Mouse (Mus musculus) myocyte (in vitro differentiated cells): ENCODE measurements around the gene Zdhhc7. TPM values are rescaled to one million over a fixed set of nuclear protein-coding genes. Genes with fewer than 3 reads are reported as not detected.

Experiments used
- H3K27me3 ChIP-seq: one replicate; pipeline ENCODE4 v1.6.1; 2011; ENCODE audit not compliant: control insufficient read depth, insufficient read depth, insufficient read length
- H3K36me3 ChIP-seq: one replicate; pipeline ENCODE4 v1.6.1; 2011; ENCODE audit not compliant: control insufficient read depth, insufficient read depth
- H3K4me2 ChIP-seq: one replicate; pipeline ENCODE4 v1.6.1; 2011; ENCODE audit warnings: low read depth, control low read depth
- H3K4me3 ChIP-seq: one replicate; pipeline ENCODE4 v1.5.1; 2011; ENCODE audit warnings: mild to moderate bottlenecking, control low read depth, moderate library complexity
- H3K79me2 ChIP-seq: one replicate; pipeline ENCODE4 v1.6.1; 2011; ENCODE audit not compliant: control insufficient read depth, insufficient read depth
- H3ac ChIP-seq: one replicate; pipeline ENCODE4 v1.6.1; 2011; ENCODE audit not compliant: control insufficient read depth, insufficient read length
- CEBPB ChIP-seq: IDR thresholded peaks from 2 replicates; pipeline ENCODE4 v1.6.1; 2011; ENCODE audit warnings: mild to moderate bottlenecking, moderate library complexity; ENCODE audit not compliant: poor library complexity, insufficient read depth, severe bottlenecking
- E2F4 ChIP-seq: IDR thresholded peaks from one replicate; pipeline ENCODE4 v1.6.1; 2011; ENCODE audit warnings: mild to moderate bottlenecking, control low read depth, moderate library complexity; ENCODE audit not compliant: insufficient read depth
- MAX ChIP-seq: IDR thresholded peaks from one replicate; pipeline ENCODE4 v1.6.1; 2011; ENCODE audit warnings: low read depth, mild to moderate bottlenecking, control low read depth
- MYOD1 ChIP-seq, 3 experiments: IDR thresholded peaks; one replicate each; pipeline ENCODE4 v1.6.1; 2011; ENCODE audit warnings: control low read depth in 2 of 3, low read depth in 2 of 3, mild to moderate bottlenecking in 2 of 3, moderate library complexity in 1 of 3; ENCODE audit not compliant: insufficient read length in 2 of 3, control insufficient read depth in 1 of 3
- MYOG ChIP-seq, 3 experiments: IDR thresholded peaks; one replicate each; pipeline ENCODE4 v1.6.1; 2011; ENCODE audit warnings: control low read depth in 2 of 3, low read depth in 2 of 3, mild to moderate bottlenecking in 2 of 3; ENCODE audit not compliant: insufficient read length in 2 of 3, control insufficient read depth in 1 of 3, insufficient read depth in 1 of 3
- POLR2A ChIP-seq: IDR thresholded peaks from one replicate; pipeline ENCODE4 v1.6.1; 2011; ENCODE audit warnings: low read depth, mild to moderate bottlenecking, control low read depth, moderate library complexity; ENCODE audit not compliant: insufficient read length
- POLR2AphosphoS2 ChIP-seq: IDR thresholded peaks from one replicate; pipeline ENCODE4 v1.6.1; 2011; ENCODE audit warnings: low read depth, control low read depth; ENCODE audit not compliant: insufficient read length
- REST ChIP-seq: IDR thresholded peaks from one replicate; pipeline ENCODE4 v1.6.1; 2011; ENCODE audit warnings: mild to moderate bottlenecking, control low read depth, moderate library complexity; ENCODE audit not compliant: insufficient read depth, insufficient read length
- SRF ChIP-seq: IDR thresholded peaks from one replicate; pipeline ENCODE4 v1.6.1; 2011; ENCODE audit warnings: low read depth; ENCODE audit not compliant: control insufficient read depth, insufficient read length
- TCF12 ChIP-seq: IDR thresholded peaks from one replicate; pipeline ENCODE4 v1.6.1; 2011; ENCODE audit warnings: mild to moderate bottlenecking, control low read depth; ENCODE audit not compliant: poor library complexity, insufficient read depth, severe bottlenecking
- TCF3 ChIP-seq: IDR thresholded peaks from one replicate; pipeline ENCODE4 v1.6.1; 2011; ENCODE audit warnings: low read depth, control low read depth; ENCODE audit not compliant: insufficient read length
- USF1 ChIP-seq: IDR thresholded peaks from one replicate; pipeline ENCODE4 v1.6.1; 2011; ENCODE audit warnings: low read depth, mild to moderate bottlenecking, control low read depth, moderate library complexity
- polyA plus RNA-seq: library from polyadenylated mRNA; unstranded; fragments of >200 nt; fragmentation: generic; extraction: Trizol; gene quantifications from one replicate; pipeline ENCODE4 v1.2.1, GENCODE M21; 2012; ENCODE audit warnings: missing spikeins

Zdhhc7 gene
- polyA plus RNA-seq, 1 experiment = 31.7 TPM

DNA sequence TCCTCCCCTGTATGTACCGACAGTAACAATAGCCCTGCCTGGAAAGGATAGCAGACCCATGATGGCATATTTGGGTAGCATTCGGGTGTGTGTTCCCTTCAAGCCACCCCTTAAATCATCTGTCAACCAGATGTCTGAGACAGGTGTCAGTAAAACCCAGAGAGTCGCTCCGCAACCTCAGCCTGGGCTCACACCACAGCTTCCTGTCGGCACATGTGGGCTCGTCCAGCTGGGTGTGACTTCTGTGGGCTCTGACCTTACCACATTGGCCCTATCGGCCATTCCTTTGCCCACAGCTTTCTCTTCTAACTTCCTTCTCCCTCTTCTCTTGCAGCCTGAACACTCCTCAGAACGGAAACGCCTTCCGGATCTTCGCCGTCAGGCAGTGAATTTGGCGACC lies 51.3 kb downstream of the Zdhhc7 start:
- Histone ChIP-seq H3K36me3 (no peaks in the 10 kb centered on the region), H3K4me3 (no peak overlapping the region), H3ac (no peak overlapping the region), H3K4me2 (no peak overlapping the region), H3K79me2 (no peaks in the 10 kb centered on the region), H3K27me3 (no peaks in the 10 kb centered on the region)
- TF ChIP-seq MYOD1 (IDR thresholded peaks at IDR 0.05; ENCODE audit: control insufficient read depth in 1 of 3, insufficient read length in 2 of 3, low read depth in 2 of 3) = peak; percentile 18 to 89 (median 79)
- TF ChIP-seq POLR2A = no peak
- no peak for TF ChIP-seq CEBPB
- TF ChIP-seq USF1 = no peak
- TF ChIP-seq REST = no peak
- TF ChIP-seq E2F4 = no peak
- no peak for TF ChIP-seq MAX
- no peak for TF ChIP-seq POLR2AphosphoS2
- TF ChIP-seq TCF12 = peak; percentile 57
- no peak for TF ChIP-seq SRF
- peak; percentile 29 to 90 (median 45) for TF ChIP-seq MYOG (IDR thresholded peaks at IDR 0.05; ENCODE audit: control insufficient read depth in 1 of 3, insufficient read depth in 1 of 3, insufficient read length in 2 of 3, low read depth in 2 of 3)
- peak; percentile 72 for TF ChIP-seq TCF3

DNA sequence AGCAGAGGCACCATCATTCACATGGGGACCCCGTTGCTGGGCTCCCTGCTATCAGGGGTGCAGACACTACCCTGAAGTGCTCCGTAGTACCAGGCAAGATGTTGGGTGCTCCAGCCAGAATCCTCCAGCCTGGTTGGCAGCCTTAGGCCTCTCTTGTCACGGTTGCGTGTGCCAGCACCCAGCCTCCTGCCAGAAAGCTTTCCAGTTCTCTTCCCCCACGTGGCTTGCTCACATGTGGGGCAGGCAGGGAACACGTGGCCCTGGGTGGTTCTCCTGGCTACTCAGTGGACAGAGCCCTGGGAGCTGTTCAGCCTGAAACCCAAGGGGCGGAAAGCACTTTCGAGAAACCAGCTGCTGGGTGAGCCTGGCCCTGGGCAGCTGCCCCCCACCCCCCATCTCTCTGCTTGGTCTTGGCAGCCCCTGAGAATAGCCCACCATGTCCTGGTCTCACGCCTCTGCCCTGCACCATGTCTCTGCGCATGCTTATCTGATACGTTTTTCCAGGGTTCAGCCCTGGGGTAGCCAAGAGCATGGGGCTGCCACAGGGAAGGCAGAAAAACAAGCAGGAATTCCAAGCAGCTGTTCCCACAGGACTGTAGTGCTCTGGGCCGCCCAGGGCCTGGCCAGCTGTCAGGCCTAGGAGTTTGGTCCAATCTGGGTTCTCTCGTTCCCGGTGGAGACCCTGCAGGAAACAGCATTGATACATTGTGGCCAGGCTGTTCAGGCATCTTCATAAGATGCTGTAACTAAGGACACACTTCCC lies 54.8 kb downstream of the Zdhhc7 start:
- H3K79me2 ChIP-seq = no peaks in the 10 kb centered on the region
- no peak overlapping the region for H3K4me3 ChIP-seq
- TF ChIP-seq USF1 (peak; percentile 73), MYOG (IDR thresholded peaks at IDR 0.05; ENCODE audit: control insufficient read depth in 1 of 3, insufficient read depth in 1 of 3, insufficient read length in 2 of 3, low read depth in 2 of 3) (peak; percentile 36 to 93 (median 81)), TCF3 (no peak), MYOD1 (IDR thresholded peaks at IDR 0.05; ENCODE audit: control insufficient read depth in 1 of 3, insufficient read length in 2 of 3, low read depth in 2 of 3) (peak in 2 of 3 experiments; percentile 78 to 81)
- no peaks in the 10 kb centered on the region for H3K27me3 ChIP-seq
- no peak overlapping the region for H3ac ChIP-seq
- no peaks in the 10 kb centered on the region for H3K36me3 ChIP-seq
- H3K4me2 ChIP-seq = no peak overlapping the region

DNA sequence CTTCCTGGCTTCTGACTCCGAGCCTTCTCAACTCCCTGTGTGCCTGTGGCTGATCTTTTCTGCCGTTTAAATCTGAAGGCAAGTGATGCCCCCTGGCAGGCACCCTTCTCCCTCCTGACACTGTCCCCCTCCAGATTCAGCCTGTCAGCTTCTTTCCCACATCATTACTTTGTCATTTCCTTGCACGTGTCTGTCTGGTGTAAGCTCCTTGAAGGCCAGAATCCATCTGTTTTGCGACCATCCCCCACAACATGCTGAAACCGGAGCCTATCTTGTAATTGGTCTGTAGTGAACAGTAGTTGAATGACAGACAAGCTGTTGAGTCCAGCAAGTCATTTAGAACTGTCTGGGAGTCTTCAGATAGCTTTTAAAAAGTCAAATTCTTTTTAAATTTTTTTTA lies 55.8 kb downstream of the Zdhhc7 start:
- no peaks in the 10 kb centered on the region for H3K36me3 ChIP-seq
- H3K4me2 ChIP-seq = no peak overlapping the region
- H3K79me2 ChIP-seq = no peaks in the 10 kb centered on the region
- H3ac ChIP-seq = no peak overlapping the region
- no peaks in the 10 kb centered on the region for H3K27me3 ChIP-seq
- no peak overlapping the region for H3K4me3 ChIP-seq
- TF ChIP-seq MYOG (IDR thresholded peaks at IDR 0.05; ENCODE audit: control insufficient read depth in 1 of 3, insufficient read depth in 1 of 3, insufficient read length in 2 of 3, low read depth in 2 of 3) (no peak), POLR2A (no peak), MAX (no peak), POLR2AphosphoS2 (no peak), E2F4 (no peak), REST (no peak), CEBPB (no peak), TCF3 (no peak), TCF12 (no peak), USF1 (no peak)

DNA sequence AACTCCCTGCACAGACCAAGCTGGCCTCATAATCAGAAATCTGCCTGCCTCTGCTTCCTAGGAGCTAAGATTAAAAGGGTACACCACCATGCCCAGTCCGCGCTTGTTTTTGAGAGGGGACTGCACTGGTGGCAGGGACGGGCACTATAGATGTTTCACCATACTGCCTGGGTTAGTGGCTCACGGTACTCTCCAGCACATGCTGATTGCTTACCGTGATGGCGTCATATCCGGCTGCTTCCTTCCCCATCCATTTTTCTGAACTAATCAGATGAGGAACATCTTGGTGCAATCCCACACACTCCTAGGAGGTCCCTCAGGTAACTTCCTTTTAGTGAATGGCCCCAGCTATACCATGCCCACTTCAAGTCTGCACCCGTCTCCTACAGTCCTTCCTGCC lies 56.4 kb downstream of the Zdhhc7 start:
- Histone ChIP-seq H3K4me3 (no peak overlapping the region), H3K79me2 (no peaks in the 10 kb centered on the region), H3K4me2 (no peak overlapping the region), H3ac (no peak overlapping the region), H3K27me3 (no peaks in the 10 kb centered on the region), H3K36me3 (no peaks in the 10 kb centered on the region)
- no peak for TF ChIP-seq TCF3
- TF ChIP-seq E2F4 = no peak
- TF ChIP-seq USF1 = no peak

DNA sequence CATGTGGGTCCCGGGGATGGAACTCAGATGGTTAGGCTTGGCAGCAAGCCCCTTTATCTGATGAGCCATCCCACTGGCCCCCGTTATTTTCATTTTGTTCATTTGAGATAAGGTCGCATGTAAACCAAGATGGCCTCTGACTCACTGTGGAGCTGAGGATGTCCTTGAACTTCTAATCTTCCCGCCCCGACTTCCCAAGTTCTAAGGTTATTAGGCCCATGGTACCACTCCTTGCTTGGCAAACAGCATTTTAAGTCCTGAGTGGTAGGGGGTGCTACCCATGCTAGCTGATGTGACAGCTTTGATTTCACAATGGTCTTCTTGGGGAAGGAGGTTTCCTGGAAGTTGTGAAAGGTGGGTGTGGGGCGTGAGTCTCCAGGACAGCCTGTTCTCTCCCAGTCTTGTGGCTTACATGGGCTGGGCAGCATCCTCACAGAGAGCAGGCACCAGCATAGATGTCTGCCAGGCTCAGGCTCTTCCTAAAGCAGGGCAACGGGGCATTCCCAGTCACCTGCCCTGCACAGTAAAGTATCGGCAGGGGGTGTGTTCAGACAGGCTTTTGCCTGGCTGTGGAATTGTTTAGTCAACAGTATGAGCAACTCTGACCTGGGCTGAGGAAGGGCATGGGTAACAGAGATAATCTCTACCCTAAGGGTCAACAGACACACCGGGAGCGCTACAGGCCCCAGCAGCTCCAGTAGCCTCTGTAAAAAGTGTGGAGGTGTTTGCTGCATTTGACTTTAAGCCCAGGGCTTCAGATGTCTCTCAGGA lies 58.6 kb downstream of the Zdhhc7 start:
- no peaks in the 10 kb centered on the region for H3K36me3 ChIP-seq
- no peak overlapping the region for H3K4me2 ChIP-seq
- no peak overlapping the region for H3ac ChIP-seq
- H3K79me2 ChIP-seq = no peaks in the 10 kb centered on the region
- no peak overlapping the region for H3K4me3 ChIP-seq
- no peak for TF ChIP-seq MAX
- no peak for TF ChIP-seq TCF12
- no peak for TF ChIP-seq MYOG (IDR thresholded peaks at IDR 0.05; ENCODE audit: control insufficient read depth in 1 of 3, insufficient read depth in 1 of 3, insufficient read length in 2 of 3, low read depth in 2 of 3)
- no peak for TF ChIP-seq USF1
- TF ChIP-seq CEBPB = no peak
- TF ChIP-seq TCF3 = no peak
- TF ChIP-seq E2F4 = no peak
- no peak for TF ChIP-seq REST
- TF ChIP-seq MYOD1 (IDR thresholded peaks at IDR 0.05; ENCODE audit: control insufficient read depth in 1 of 3, insufficient read length in 2 of 3, low read depth in 2 of 3) = no peak
- TF ChIP-seq SRF = no peak
- no peak for TF ChIP-seq POLR2A
- no peak for TF ChIP-seq POLR2AphosphoS2
- no peaks in the 10 kb centered on the region for H3K27me3 ChIP-seq
